Mouse (Mus musculus): Measurements from ENCODE around the gene Adgrb3.

Gene Adgrb3

GRCm38 (mm10) chr1:25543915-25544314, 285.6 kb downstream of the Adgrb3 start:
- Histone ChIP-seq H3K4me1 (replicated peaks; ENCODE audit: low read depth, low read length) (no peaks in the 10 kb centered on the region), H3K9me3 (ENCODE audit: low read length) (no peaks in the 10 kb centered on the region), H3K36me3 (ENCODE audit: insufficient read depth, low read length) (no peaks in the 10 kb centered on the region), H3K27me3 (ENCODE audit: insufficient read depth, low read length) (no peaks in the 10 kb centered on the region), H3K4me3 (replicated peaks; ENCODE audit: low read length) (no peak overlapping the region)
- no peak for TF ChIP-seq NANOG (IDR thresholded peaks at IDR 0.05; ENCODE audit: borderline replicate concordance, low read length)

DNA sequence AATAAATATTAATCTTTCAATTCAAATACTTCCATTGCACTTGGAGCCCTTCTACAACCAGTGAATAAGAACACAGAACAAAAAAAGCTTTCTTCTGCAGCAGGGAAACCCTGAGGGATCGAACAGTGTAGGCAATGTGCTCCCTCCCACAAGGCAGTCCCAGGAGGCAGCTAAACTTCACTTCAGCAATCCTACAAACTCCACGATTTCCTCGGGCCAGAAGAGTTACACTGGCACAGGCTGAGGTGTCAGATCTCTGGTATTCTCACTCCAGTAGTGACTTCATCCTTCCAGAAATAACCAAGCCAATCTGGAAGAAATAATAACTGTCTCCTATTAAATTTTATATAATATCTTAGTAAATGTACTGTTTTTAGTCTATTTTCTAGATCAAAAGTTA, 286.6 kb downstream of the Adgrb3 start:
- H3K4me1 ChIP-seq (replicated peaks; ENCODE audit: low read depth, low read length): no peaks in the 10 kb centered on the region
- H3K36me3 ChIP-seq (ENCODE audit: insufficient read depth, low read length): no peaks in the 10 kb centered on the region
- H3K4me3 ChIP-seq (replicated peaks; ENCODE audit: low read length): no peak overlapping the region
- TF ChIP-seq POU5F1 (IDR thresholded peaks at IDR 0.05; ENCODE audit: borderline replicate concordance, low read length): no peak
- TF ChIP-seq NANOG (IDR thresholded peaks at IDR 0.05; ENCODE audit: borderline replicate concordance, low read length): no peak
- TF ChIP-seq CTCF (conservative IDR thresholded peaks at IDR 0.05; ENCODE audit: low read length): no peak
- H3K27me3 ChIP-seq (ENCODE audit: insufficient read depth, low read length): no peaks in the 10 kb centered on the region
- no peaks in the 10 kb centered on the region for H3K9me3 ChIP-seq (ENCODE audit: low read length)

- no peaks in the 10 kb centered on the region for H3K4me1 ChIP-seq (replicated peaks; ENCODE audit: low read depth, low read length)
- TF ChIP-seq CTCF (conservative IDR thresholded peaks at IDR 0.05; ENCODE audit: low read length) (no peak), NANOG (IDR thresholded peaks at IDR 0.05; ENCODE audit: borderline replicate concordance, low read length) (no peak), POU5F1 (IDR thresholded peaks at IDR 0.05; ENCODE audit: borderline replicate concordance, low read length) (no peak)
- no peak overlapping the region for H3K4me3 ChIP-seq (replicated peaks; ENCODE audit: low read length)
- no peaks in the 10 kb centered on the region for H3K27me3 ChIP-seq (ENCODE audit: insufficient read depth, low read length)
- no peaks in the 10 kb centered on the region for H3K9me3 ChIP-seq (ENCODE audit: low read length)
- H3K36me3 ChIP-seq (ENCODE audit: insufficient read depth, low read length): no peaks in the 10 kb centered on the region
Observed at GRCm38 (mm10) chr1:25526976-25527375, 302.5 kb downstream of the Adgrb3 start.

DNA sequence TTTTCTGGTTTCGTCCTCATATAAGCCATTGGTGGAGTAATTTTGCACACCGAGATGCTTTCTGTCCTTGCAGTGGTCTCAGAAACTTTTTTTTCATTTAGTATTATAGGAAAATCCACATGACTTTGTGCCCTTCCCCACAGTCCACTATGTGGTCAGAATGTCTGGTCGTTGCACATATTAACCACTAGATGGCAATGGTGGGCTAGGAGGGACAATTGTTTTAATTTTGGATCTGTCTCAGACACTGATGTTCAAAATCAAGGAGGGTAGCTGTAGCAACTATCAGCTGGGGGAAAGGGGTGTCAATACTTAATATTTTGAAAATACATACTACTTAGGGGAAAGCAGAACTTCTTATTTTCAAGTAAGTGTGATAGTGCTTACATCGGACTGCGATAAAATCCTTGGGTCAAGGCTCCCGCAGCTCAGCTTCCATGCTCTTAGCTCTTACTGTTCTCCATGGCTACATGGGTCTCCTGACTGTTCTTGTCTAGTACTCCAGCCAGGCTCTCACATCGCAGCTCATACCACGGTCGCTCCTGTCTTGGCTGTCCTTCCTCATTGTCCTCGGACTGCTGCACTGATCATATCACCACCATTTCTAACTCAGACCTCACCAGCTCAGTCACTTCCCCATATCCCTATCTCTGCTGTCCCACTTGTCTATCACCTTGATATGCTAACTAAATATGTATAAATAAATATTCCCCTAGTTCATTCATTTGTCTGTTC, 319.0 kb downstream of the Adgrb3 start:
- Histone ChIP-seq H3K4me1 (replicated peaks; ENCODE audit: low read depth, low read length) (no peaks in the 10 kb centered on the region), H3K36me3 (ENCODE audit: insufficient read depth, low read length) (no peaks in the 10 kb centered on the region), H3K27me3 (ENCODE audit: insufficient read depth, low read length) (no peaks in the 10 kb centered on the region), H3K9me3 (ENCODE audit: low read length) (no peaks in the 10 kb centered on the region), H3K4me3 (replicated peaks; ENCODE audit: low read length) (no peak overlapping the region)
- no peak for TF ChIP-seq POU5F1 (IDR thresholded peaks at IDR 0.05; ENCODE audit: borderline replicate concordance, low read length)
- peak; percentile 86 for TF ChIP-seq CTCF (conservative IDR thresholded peaks at IDR 0.05; ENCODE audit: low read length)

DNA sequence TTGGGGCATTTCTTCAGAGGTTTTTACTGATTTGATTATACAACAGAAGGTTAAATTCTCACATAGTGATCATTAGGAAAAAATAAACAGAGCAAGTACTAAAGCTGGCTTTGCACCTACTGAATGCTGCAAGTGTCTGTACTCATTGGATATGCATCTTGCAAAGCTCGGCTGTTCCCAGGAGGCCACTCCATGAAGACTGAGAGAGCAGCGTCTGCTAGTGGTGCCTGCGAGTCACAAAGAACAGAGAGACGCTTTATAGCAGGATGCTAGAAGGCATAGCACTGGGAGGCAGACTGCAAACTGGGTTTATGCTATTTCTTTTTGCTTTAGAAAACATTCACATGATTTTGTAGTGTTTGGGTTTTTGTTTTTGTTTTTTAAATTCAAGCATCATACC, 325.2 kb downstream of the Adgrb3 start:
- Histone ChIP-seq H3K9me3 (ENCODE audit: low read length) (no peaks in the 10 kb centered on the region), H3K27me3 (ENCODE audit: insufficient read depth, low read length) (no peaks in the 10 kb centered on the region), H3K4me3 (replicated peaks; ENCODE audit: low read length) (no peak overlapping the region), H3K4me1 (replicated peaks; ENCODE audit: low read depth, low read length) (no peaks in the 10 kb centered on the region), H3K36me3 (ENCODE audit: insufficient read depth, low read length) (no peaks in the 10 kb centered on the region)
- TF ChIP-seq POU5F1 (IDR thresholded peaks at IDR 0.05; ENCODE audit: borderline replicate concordance, low read length): no peak
- TF ChIP-seq CTCF (conservative IDR thresholded peaks at IDR 0.05; ENCODE audit: low read length): no peak
- no peak for TF ChIP-seq NANOG (IDR thresholded peaks at IDR 0.05; ENCODE audit: borderline replicate concordance, low read length)

DNA sequence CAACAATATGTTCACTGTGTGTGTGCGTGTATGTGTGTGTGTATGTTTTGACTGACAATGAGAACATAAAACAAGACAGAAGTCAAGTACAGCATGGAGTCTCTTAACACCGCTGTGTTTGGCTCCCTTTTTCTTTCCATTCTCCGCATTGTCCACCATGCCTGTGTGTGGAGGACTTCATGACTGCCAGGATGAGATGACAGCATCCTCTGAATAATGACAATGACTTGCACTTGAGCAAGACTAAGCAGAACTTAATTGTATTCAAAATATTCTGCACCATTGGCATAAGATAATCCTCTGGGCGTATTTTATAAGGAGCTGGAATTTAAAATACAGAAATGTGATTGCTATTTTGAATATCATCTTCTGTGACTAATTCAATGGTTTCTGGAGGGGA, 326.0 kb downstream of the Adgrb3 start:
- no peaks in the 10 kb centered on the region for H3K36me3 ChIP-seq (ENCODE audit: insufficient read depth, low read length)
- no peak for TF ChIP-seq POU5F1 (IDR thresholded peaks at IDR 0.05; ENCODE audit: borderline replicate concordance, low read length)
- no peak for TF ChIP-seq NANOG (IDR thresholded peaks at IDR 0.05; ENCODE audit: borderline replicate concordance, low read length)
- no peak for TF ChIP-seq CTCF (conservative IDR thresholded peaks at IDR 0.05; ENCODE audit: low read length)

DNA sequence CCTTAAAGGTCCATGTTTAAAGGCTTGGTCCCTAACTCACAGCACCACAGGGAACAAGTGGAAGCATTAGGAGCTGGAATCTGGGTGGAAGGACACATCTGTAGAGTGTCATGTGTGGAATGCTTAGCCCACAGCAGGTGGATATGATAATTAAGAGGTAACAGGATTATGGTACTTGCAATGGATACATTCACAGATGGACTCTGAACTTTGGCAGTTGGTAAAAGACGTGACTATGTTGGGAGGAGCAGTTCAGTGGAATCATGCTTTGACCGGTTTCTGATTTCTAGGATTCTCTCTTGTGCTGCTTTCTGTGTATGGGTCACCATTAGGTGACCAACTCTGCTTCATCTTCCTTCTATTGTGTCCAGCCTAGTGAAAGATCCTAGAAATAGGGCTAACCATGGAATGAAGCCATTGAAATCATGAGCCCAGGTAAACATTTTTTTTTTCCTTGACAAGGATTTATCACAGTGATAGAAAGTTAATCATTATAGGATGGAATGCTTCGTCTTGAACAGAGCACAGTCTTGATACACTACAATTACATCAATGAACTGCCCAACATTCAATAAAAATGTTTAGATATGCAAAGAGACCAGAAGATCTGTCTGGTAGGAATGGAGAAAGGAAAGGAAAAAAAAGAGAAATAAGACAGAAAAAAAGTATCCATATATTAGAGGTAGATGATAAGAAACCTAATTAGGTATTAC, 334.1 kb downstream of the Adgrb3 start:
- Histone ChIP-seq H3K27me3 (ENCODE audit: insufficient read depth, low read length) (no peaks in the 10 kb centered on the region), H3K4me3 (replicated peaks; ENCODE audit: low read length) (no peak overlapping the region), H3K36me3 (ENCODE audit: insufficient read depth, low read length) (no peaks in the 10 kb centered on the region), H3K9me3 (ENCODE audit: low read length) (no peaks in the 10 kb centered on the region), H3K4me1 (replicated peaks; ENCODE audit: low read depth, low read length) (no peaks in the 10 kb centered on the region)
- TF ChIP-seq POU5F1 (IDR thresholded peaks at IDR 0.05; ENCODE audit: borderline replicate concordance, low read length): no peak
- TF ChIP-seq NANOG (IDR thresholded peaks at IDR 0.05; ENCODE audit: borderline replicate concordance, low read length): no peak
- TF ChIP-seq CTCF (conservative IDR thresholded peaks at IDR 0.05; ENCODE audit: low read length): no peak

More for the DNA sequence above, 326.0 kb downstream of the Adgrb3 start:
- Histone ChIP-seq H3K27me3 (ENCODE audit: insufficient read depth, low read length) (no peaks in the 10 kb centered on the region), H3K9me3 (ENCODE audit: low read length) (no peaks in the 10 kb centered on the region), H3K4me3 (replicated peaks; ENCODE audit: low read length) (no peak overlapping the region), H3K4me1 (replicated peaks; ENCODE audit: low read depth, low read length) (no peaks in the 10 kb centered on the region)

GRCm38 (mm10) chr1:25491503-25491902, 338.0 kb downstream of the Adgrb3 start:
- Histone ChIP-seq H3K9me3 (ENCODE audit: low read length) (no peaks in the 10 kb centered on the region), H3K4me3 (replicated peaks; ENCODE audit: low read length) (no peak overlapping the region), H3K4me1 (replicated peaks; ENCODE audit: low read depth, low read length) (no peaks in the 10 kb centered on the region), H3K27me3 (ENCODE audit: insufficient read depth, low read length) (no peaks in the 10 kb centered on the region), H3K36me3 (ENCODE audit: insufficient read depth, low read length) (no peaks in the 10 kb centered on the region)
- TF ChIP-seq NANOG (IDR thresholded peaks at IDR 0.05; ENCODE audit: borderline replicate concordance, low read length) (no peak), CTCF (conservative IDR thresholded peaks at IDR 0.05; ENCODE audit: low read length) (no peak), POU5F1 (IDR thresholded peaks at IDR 0.05; ENCODE audit: borderline replicate concordance, low read length) (no peak)

Data from E14TG2a.4 (cell line).